Mouse (Mus musculus): ENCODE results near the gene Pmis2.

Pmis2 gene

GRCm38 (mm10) chr7:30633762-30634412 is 37.5 kb downstream of the Pmis2 start:
- no peak for DNase-seq (ENCODE audit: low spot score)

GRCm38 (mm10) chr7:30629013-30629412 is 42.4 kb downstream of the Pmis2 start:
- no peak for DNase-seq (ENCODE audit: low spot score)

GRCm38 (mm10) chr7:30626647-30627046 is 44.8 kb downstream of the Pmis2 start:
- no peak for DNase-seq (ENCODE audit: low spot score)

GRCm38 (mm10) chr7:30625530-30626384 is 45.6 kb downstream of the Pmis2 start, which contains the start of gene Cox6b1:
Gene Cox6b1, minus strand, starts transcription at chr7:30626151.
- peak; percentile 90 for DNase-seq (ENCODE audit: low spot score)

Measured in MN1 (cell line).